Mouse (Mus musculus) embryo, embryonic 10 days (tissue): Measurements from ENCODE around the gene Rasal1.
A peak's percentile ranks its signal among the peaks of the same experiment; 100 is the strongest.

ENCODE experiments used
- DNase-seq: peaks from one replicate; pipeline ENCODE4 v3.0.0-alpha.2; 2015; ENCODE audit warnings: low spot score

Rasal1 gene

GRCm38 (mm10) chr5:120696057-120696743 is 47.6 kb downstream of the Rasal1 start:
- peak; percentile 48 for DNase-seq

- DNase-seq, result no peak
Observed at GRCm38 (mm10) chr5:120696865-120697264, 48.3 kb downstream of the Rasal1 start.

- no peak for DNase-seq
Observed at GRCm38 (mm10) chr5:120698181-120698580, 49.6 kb downstream of the Rasal1 start.

- no peak for DNase-seq
Observed at GRCm38 (mm10) chr5:120698801-120699391, 50.3 kb downstream of the Rasal1 start.

- no peak for DNase-seq
Observed at GRCm38 (mm10) chr5:120700996-120701790, 52.6 kb downstream of the Rasal1 start.

- DNase-seq, result no peak
Observed at GRCm38 (mm10) chr5:120702421-120702820, 53.8 kb downstream of the Rasal1 start.

GRCm38 (mm10) chr5:120702969-120703368 is 54.4 kb downstream of the Rasal1 start:
- no peak for DNase-seq

- DNase-seq, result no peak
Observed at GRCm38 (mm10) chr5:120703660-120704059, 55.0 kb downstream of the Rasal1 start.

- no peak for DNase-seq
Observed at GRCm38 (mm10) chr5:120704421-120704820, 55.8 kb downstream of the Rasal1 start.

GRCm38 (mm10) chr5:120706541-120706940 is 57.9 kb downstream of the Rasal1 start:
- peak; percentile 79 for DNase-seq

GRCm38 (mm10) chr5:120706976-120707375 is 58.4 kb downstream of the Rasal1 start:
- DNase-seq, result peak; percentile 33

GRCm38 (mm10) chr5:120710161-120710825 is 61.7 kb downstream of the Rasal1 start:
- peak; percentile 37 for DNase-seq

- no peak for DNase-seq
Observed at GRCm38 (mm10) chr5:120710826-120711248, 62.2 kb downstream of the Rasal1 start.

GRCm38 (mm10) chr5:120711416-120711815 is 62.8 kb downstream of the Rasal1 start:
- DNase-seq, result no peak

- no peak for DNase-seq
Observed at GRCm38 (mm10) chr5:120711827-120712226, 63.2 kb downstream of the Rasal1 start, which contains the start of gene Dtx1. Gene Dtx1, minus strand, starts transcription at chr5:120711927.

GRCm38 (mm10) chr5:120712721-120713120 is 64.1 kb downstream of the Rasal1 start:
- no peak for DNase-seq

- DNase-seq, result peak; percentile 85
Observed at GRCm38 (mm10) chr5:120714314-120714713, 65.7 kb downstream of the Rasal1 start.

GRCm38 (mm10) chr5:120717136-120717535 is 68.5 kb downstream of the Rasal1 start:
- no peak for DNase-seq

- DNase-seq, result no peak
Observed at GRCm38 (mm10) chr5:120718600-120719378, 70.2 kb downstream of the Rasal1 start.

- DNase-seq, result no peak
Observed at GRCm38 (mm10) chr5:120721005-120721404, 72.4 kb downstream of the Rasal1 start.

- DNase-seq, result no peak
Observed at GRCm38 (mm10) chr5:120725811-120726455, 77.3 kb downstream of the Rasal1 start.
